8 mouse cellular contexts compared by ENCODE assay signal in the genomic region with DNA sequence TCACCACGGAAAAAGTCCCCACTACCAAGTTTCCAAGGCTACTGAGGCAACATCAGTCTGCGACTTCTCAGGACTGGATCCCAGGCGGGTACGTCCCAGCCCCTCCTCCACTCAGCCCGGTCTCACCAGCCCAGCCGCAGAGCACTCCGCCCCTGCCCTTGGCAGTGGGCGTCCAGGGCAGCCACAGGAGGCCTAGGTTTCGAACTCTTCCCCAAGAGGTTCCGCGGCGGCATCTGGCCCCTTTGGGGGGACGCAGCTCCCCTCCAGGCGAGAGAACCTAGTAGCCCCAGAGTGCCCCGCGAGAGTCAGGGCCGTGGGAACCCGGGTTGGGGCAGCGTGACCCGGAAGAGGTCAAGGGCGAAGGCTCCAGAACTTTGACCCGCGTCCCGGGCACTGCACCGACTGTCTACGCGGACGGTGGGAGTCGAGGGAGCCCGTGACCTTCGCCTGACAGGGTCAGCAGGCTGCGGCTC. TPM values are rescaled to one million over a fixed set of nuclear protein-coding genes. Genes with fewer than 3 reads are reported as not detected.
DNase-seq lines count a peak whose midpoint lies in the region; ATAC-seq and TF ChIP-seq lines count a peak whose summit lies in the region.

No protein-coding gene starts in this region.

- peak overlapping the region; percentile 74 for H3K4me2 ChIP-seq in heart, postnatal 0 days (ENCODE audit: low read depth, low read length)

- WGBS in heart, postnatal 0 days, result under 1% methylated on average over 32 of the region's 32 CpGs
- under 1% methylated on average over 32 of the region's 32 CpGs for WGBS in limb, embryonic 10.5 days
- WGBS in midbrain, embryonic 10.5 days, result under 1% methylated on average over 32 of the region's 32 CpGs

- H3K4me1 ChIP-seq in heart, postnatal 0 days (ENCODE audit: control insufficient read depth, insufficient read depth), result peaks cover 26% of the 10 kb centered on the region
- H3K4me1 ChIP-seq in limb, embryonic 10.5 days, result peaks cover 14% of the 10 kb centered on the region
- H3K4me1 ChIP-seq in midbrain, embryonic 10.5 days, result peaks cover 19% of the 10 kb centered on the region

- H3K36me3 ChIP-seq in heart, postnatal 0 days (replicated peaks; ENCODE audit: control insufficient read depth, insufficient read depth, low read length), result 0 out of 2 replicates have a peak, but pooled peaks cover 4% of the 10 kb centered on the region
- H3K36me3 ChIP-seq in limb, embryonic 10.5 days, result no peaks in the 10 kb centered on the region
- no peaks in the 10 kb centered on the region for H3K36me3 ChIP-seq in midbrain, embryonic 10.5 days

- peak; percentile 67 for ATAC-seq in frontal cortex, adult (ENCODE audit: low TSS enrichment)
- peak; percentile 70 for ATAC-seq in heart, postnatal 0 days (ENCODE audit: insufficient read depth, low read depth)

- H3K27ac ChIP-seq in heart, postnatal 0 days (ENCODE audit: low read depth), result peak overlapping the region; percentile 96
- peak overlapping the region; percentile 94 for H3K27ac ChIP-seq in limb, embryonic 10.5 days
- H3K27ac ChIP-seq in midbrain, embryonic 10.5 days (replicated peaks), result peak overlapping the region; percentile 91

- DNase-seq in frontal cortex, postnatal 36 days (ENCODE audit: low spot score in 2 of 2), result no peak
- peak; percentile 62 for DNase-seq in ES-CJ7 (ENCODE audit: low read depth, low spot score)
- peak; percentile 71 for DNase-seq in embryo, embryonic 10 days (ENCODE audit: low spot score)
- DNase-seq in heart, postnatal 0 days (ENCODE audit: low spot score), result peak; percentile 65
- peak; percentile 82 for DNase-seq in limb, embryonic 10.5 days (ENCODE audit: low spot score)
- DNase-seq in midbrain, embryonic 10.5 days (ENCODE audit: low spot score), result peak; percentile 85
- DNase-seq in urinary bladder, postnatal 14 days (ENCODE audit: low spot score), result peak; percentile 47

- TF ChIP-seq CTCF in heart, postnatal 0 days (IDR thresholded peaks at IDR 0.05; ENCODE audit: low read depth), result no peak

- peak overlapping the region; percentile 92 for H3K9ac ChIP-seq in heart, postnatal 0 days (replicated peaks; ENCODE audit: low read depth, low read length)

- H3K9me3 ChIP-seq in heart, postnatal 0 days (replicated peaks; ENCODE audit: control insufficient read depth, low read length), result no peaks in the 10 kb centered on the region
- H3K9me3 ChIP-seq in limb, embryonic 10.5 days (replicated peaks), result no peaks in the 10 kb centered on the region
- H3K9me3 ChIP-seq in midbrain, embryonic 10.5 days (replicated peaks), result no peaks in the 10 kb centered on the region

- peaks cover 7% of the 10 kb centered on the region; the same call in 1 of the 2 replicates for H3K27me3 ChIP-seq in heart, postnatal 0 days (ENCODE audit: control insufficient read depth, insufficient read depth, low read length)
- H3K27me3 ChIP-seq in limb, embryonic 10.5 days (ENCODE audit: low read depth, poor library complexity, severe bottlenecking), result peaks cover 22% of the 10 kb centered on the region
- peaks cover 26% of the 10 kb centered on the region for H3K27me3 ChIP-seq in midbrain, embryonic 10.5 days (ENCODE audit: low read depth, poor library complexity, severe bottlenecking)

- TF ChIP-seq EP300 in heart, postnatal 0 days (IDR thresholded peaks at IDR 0.05; ENCODE audit: low read depth), result no peak

- H3K4me3 ChIP-seq in heart, postnatal 0 days (ENCODE audit: low read depth, low read length), result peak overlapping the region; percentile 70
- H3K4me3 ChIP-seq in limb, embryonic 10.5 days, result peak overlapping the region; percentile 93
- H3K4me3 ChIP-seq in midbrain, embryonic 10.5 days, result peak overlapping the region; percentile 66

RNA-seq across cellular contexts. Expression of gene Etfa, which starts 0.5 kb away (rescaled TPM):
- 85.6 and 94.5 TPM in 2 replicates for total RNA-seq in heart, postnatal 0 days (2014; rRNA removed; ENCODE audit: low replicate concordance)
- 929 and 949 TPM in 2 replicates for polyA plus RNA-seq in heart, postnatal 0 days (2015; fragmentation: Nextera tagmentation; extraction: Ambion mirVana)
- 147 and 170 TPM in 2 replicates for polyA plus RNA-seq in limb, embryonic 10.5 days (2016; fragmentation: Nextera tagmentation; extraction: Ambion mirVana)
- 151 and 157 TPM in 2 replicates for polyA plus RNA-seq in midbrain, embryonic 10.5 days (2016; fragmentation: Nextera tagmentation; extraction: Ambion mirVana)

RNA-seq across cellular contexts. Expression of gene Isl2, which starts 26.9 kb away (rescaled TPM):
- not detected in 2 replicates for total RNA-seq in heart, postnatal 0 days (2014; rRNA removed; ENCODE audit: low replicate concordance)
- polyA plus RNA-seq in heart, postnatal 0 days (2015; fragmentation: Nextera tagmentation; extraction: Ambion mirVana), result not detected in 2 replicates
- 2.5 and 3.4 TPM in 2 replicates for polyA plus RNA-seq in limb, embryonic 10.5 days (2016; fragmentation: Nextera tagmentation; extraction: Ambion mirVana)
- polyA plus RNA-seq in midbrain, embryonic 10.5 days (2016; fragmentation: Nextera tagmentation; extraction: Ambion mirVana), result 5.0 and 5.8 TPM in 2 replicates

Comparison
In these comparisons a context has a peak if more than half of its experiments do, and no peak if none do; other contexts are left out.
1. DNase-seq: peak in ES-CJ7 (single experiment), embryo, embryonic 10 days (single experiment), heart, postnatal 0 days (single experiment), limb, embryonic 10.5 days (single experiment), midbrain, embryonic 10.5 days (single experiment) and urinary bladder, postnatal 14 days (single experiment); none in frontal cortex, postnatal 36 days (0 of 2).
2. Peak in every context shown above with its lines, with median percentiles within 50 percentile points of each other: H3K27ac ChIP-seq and H3K4me3 ChIP-seq.